Mouse (Mus musculus): ENCODE measurements around the gene Tlx2. TPM values are rescaled to one million over a fixed set of nuclear protein-coding genes. Genes with fewer than 3 reads are reported as not detected.

Gene Tlx2
- polyA plus RNA-seq, 1 experiment from 2014 or later: 3.4 TPM

DNA sequence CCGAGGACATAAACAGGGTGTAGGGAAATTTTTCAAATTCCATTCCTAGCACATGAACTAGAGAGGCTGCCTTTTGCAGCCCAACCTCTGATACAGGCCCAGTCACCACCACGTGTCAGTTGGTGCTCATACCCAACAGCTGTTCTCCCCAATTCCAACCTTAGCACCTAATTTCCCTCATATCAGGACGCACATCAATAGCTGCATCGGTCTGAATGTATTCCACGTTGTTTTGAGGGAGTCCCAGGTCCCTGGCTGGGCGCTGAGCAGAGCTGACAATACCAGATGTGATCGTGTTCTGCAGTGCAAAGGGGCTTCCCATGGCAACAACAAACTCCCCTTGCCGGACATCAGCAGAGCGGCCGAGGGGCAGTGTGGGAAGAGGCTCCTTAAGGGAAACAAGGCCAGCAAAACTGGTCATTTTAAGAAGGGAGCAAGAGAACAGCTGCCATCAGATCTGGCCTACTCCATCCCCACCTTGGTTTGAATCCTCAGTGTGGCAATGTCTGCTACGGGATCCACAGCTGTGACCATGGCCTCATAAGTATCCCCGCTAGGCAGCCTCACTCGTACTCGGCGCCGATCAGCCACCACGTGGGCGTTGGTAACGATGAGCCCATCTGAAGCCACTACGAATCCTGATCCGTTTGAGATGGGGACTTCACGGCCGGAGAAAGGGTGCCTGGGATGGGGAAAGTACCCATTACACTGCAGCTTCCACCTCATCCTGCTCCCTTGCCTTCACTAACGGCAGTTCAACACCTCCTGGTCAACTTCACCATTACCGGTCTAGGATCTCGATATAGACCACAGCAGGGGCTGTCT lies 16.7 kb downstream of the Tlx2 start:
- no peaks in the 10 kb centered on the region for H3K27me3 ChIP-seq (ENCODE audit: control insufficient read depth, insufficient read depth, low read length)
- peak overlapping the region; percentile 89 for H3K4me2 ChIP-seq (ENCODE audit: low read depth, low read length)
- no peaks in the 10 kb centered on the region for H3K36me3 ChIP-seq (ENCODE audit: control insufficient read depth, insufficient read depth, low read length)
- H3K27ac ChIP-seq (ENCODE audit: low read length): peak overlapping the region; percentile 30
- peak overlapping the region; percentile 93 for H3K9ac ChIP-seq (ENCODE audit: low read length)
- H3K4me1 ChIP-seq (ENCODE audit: control insufficient read depth, insufficient read depth, low read length): peaks cover 15% of the 10 kb centered on the region
- 1% methylated on average over 26 of the region's 26 CpGs for WGBS
- ATAC-seq (ENCODE audit: insufficient read depth, low FRiP score): no peak
- no peaks in the 10 kb centered on the region for H3K9me3 ChIP-seq (replicated peaks; ENCODE audit: control insufficient read depth, low read length)
- H3K4me3 ChIP-seq (replicated peaks; ENCODE audit: low read length): peak overlapping the region; percentile 92

DNA sequence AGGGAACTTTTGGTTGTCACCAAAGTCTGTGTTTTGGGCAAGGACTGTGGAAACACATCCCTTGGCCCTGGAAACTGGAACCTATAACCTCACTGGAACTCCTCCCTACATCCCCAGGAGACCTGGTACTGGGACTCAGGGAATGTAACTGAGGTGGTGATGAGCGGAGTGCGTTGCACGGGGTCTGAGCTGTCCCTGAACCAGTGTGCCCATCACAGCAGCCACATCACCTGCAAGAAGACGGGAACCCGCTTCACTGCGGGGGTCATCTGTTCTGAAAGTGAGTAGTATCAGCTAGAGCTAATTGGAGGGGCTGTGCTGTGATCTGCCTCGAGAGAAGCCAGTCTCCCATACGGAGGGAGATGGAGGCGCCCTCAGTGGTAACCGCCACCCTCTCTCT lies 20.7 kb downstream of the Tlx2 start:
- 72% methylated on average over 10 of the region's 10 CpGs for WGBS
- Histone ChIP-seq H3K36me3 (ENCODE audit: control insufficient read depth, insufficient read depth, low read length) (no peaks in the 10 kb centered on the region), H3K4me1 (ENCODE audit: control insufficient read depth, insufficient read depth, low read length) (0 out of 2 replicates have a peak, but pooled peaks cover 5% of the 10 kb centered on the region), H3K27me3 (ENCODE audit: control insufficient read depth, insufficient read depth, low read length) (no peaks in the 10 kb centered on the region), H3K27ac (ENCODE audit: low read length) (no peak overlapping the region), H3K4me3 (replicated peaks; ENCODE audit: low read length) (no peak overlapping the region), H3K9me3 (replicated peaks; ENCODE audit: control insufficient read depth, low read length) (no peaks in the 10 kb centered on the region), H3K4me2 (ENCODE audit: low read depth, low read length) (no peak overlapping the region), H3K9ac (ENCODE audit: low read length) (no peak overlapping the region)
- ATAC-seq (ENCODE audit: insufficient read depth, low FRiP score): no peak

DNA sequence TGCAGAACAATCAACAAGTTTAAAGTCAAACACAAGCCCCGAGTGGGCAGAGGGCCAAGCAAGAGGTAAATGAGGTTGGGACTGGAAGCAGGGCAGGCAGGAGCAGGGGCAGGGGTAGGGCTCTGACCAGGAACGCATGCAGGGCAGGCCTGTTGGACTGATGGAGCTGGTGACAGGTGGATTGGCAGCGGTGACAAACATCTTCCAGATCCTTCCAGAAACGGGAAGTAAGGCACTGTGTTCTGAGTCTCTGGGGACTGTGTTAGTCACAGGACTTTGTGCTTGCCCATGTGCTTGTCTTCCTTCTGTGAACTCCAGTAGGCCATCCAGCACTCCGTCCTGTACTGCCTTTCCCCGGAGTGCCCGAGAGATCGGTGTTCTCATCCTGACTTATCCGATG lies 25.4 kb downstream of the Tlx2 start:
- ATAC-seq (ENCODE audit: insufficient read depth, low FRiP score): no peak
- Histone ChIP-seq H3K4me3 (replicated peaks; ENCODE audit: low read length) (no peak overlapping the region), H3K36me3 (ENCODE audit: control insufficient read depth, insufficient read depth, low read length) (no peaks in the 10 kb centered on the region), H3K27ac (ENCODE audit: low read length) (no peak overlapping the region), H3K9me3 (replicated peaks; ENCODE audit: control insufficient read depth, low read length) (no peaks in the 10 kb centered on the region), H3K9ac (ENCODE audit: low read length) (no peak overlapping the region), H3K27me3 (ENCODE audit: control insufficient read depth, insufficient read depth, low read length) (no peaks in the 10 kb centered on the region), H3K4me1 (ENCODE audit: control insufficient read depth, insufficient read depth, low read length) (no peaks in the 10 kb centered on the region), H3K4me2 (ENCODE audit: low read depth, low read length) (no peak overlapping the region)
- WGBS: 68% methylated on average over 9 of the region's 9 CpGs

DNA sequence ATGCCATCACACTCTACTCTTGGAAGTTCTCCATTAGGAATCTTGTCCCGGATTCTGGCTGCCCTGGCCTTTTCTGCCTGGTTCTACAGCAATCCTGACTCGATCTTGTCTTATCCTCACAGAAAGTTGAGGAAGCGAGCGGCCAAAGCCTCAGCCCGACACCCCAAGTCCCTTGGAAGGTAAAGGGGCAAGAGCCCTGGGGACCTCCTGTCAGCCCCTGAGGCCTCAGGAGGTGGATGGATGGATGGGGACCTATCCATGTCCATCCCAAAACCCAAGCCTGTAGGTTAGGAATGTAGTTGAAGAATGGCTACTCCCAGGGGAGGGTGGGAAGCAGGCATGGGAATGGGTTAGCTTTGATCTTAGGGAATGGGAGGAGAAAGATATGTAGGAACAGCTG lies 26.1 kb downstream of the Tlx2 start:
- no peak for ATAC-seq (ENCODE audit: insufficient read depth, low FRiP score)
- H3K9me3 ChIP-seq (replicated peaks; ENCODE audit: control insufficient read depth, low read length): no peaks in the 10 kb centered on the region
- H3K9ac ChIP-seq (ENCODE audit: low read length): no peak overlapping the region
- H3K4me3 ChIP-seq (replicated peaks; ENCODE audit: low read length): no peak overlapping the region
- H3K4me2 ChIP-seq (ENCODE audit: low read depth, low read length): no peak overlapping the region
- WGBS: 94% methylated on average over 5 of the region's 5 CpGs
- no peaks in the 10 kb centered on the region for H3K4me1 ChIP-seq (ENCODE audit: control insufficient read depth, insufficient read depth, low read length)
- no peak overlapping the region for H3K27ac ChIP-seq (ENCODE audit: low read length)
- no peaks in the 10 kb centered on the region for H3K36me3 ChIP-seq (ENCODE audit: control insufficient read depth, insufficient read depth, low read length)
- no peaks in the 10 kb centered on the region for H3K27me3 ChIP-seq (ENCODE audit: control insufficient read depth, insufficient read depth, low read length)

DNA sequence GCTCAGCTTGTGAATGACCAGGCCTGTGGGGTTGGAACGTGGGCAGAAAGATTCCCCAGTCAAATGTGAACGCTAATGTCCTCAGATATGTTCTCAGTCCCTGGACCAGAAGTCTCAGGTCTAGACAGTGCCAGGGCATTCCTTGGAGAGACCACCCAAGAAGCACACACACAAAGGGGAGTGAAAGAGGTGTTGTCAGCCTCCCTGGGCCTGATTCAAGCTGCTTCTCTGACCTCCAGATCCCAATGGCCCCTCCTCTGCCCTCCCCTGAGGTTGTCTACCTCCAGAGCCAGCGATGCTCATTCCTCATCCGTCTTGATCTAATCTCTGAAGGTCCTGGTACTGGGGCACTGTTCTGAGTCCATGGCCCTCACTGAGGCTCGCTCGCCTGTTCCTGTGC lies 26.5 kb downstream of the Tlx2 start:
- Histone ChIP-seq H3K9ac (ENCODE audit: low read length) (no peak overlapping the region), H3K4me1 (ENCODE audit: control insufficient read depth, insufficient read depth, low read length) (0 out of 2 replicates have a peak, but pooled peaks cover 4% of the 10 kb centered on the region), H3K9me3 (replicated peaks; ENCODE audit: control insufficient read depth, low read length) (no peaks in the 10 kb centered on the region), H3K4me3 (replicated peaks; ENCODE audit: low read length) (no peak overlapping the region), H3K36me3 (ENCODE audit: control insufficient read depth, insufficient read depth, low read length) (no peaks in the 10 kb centered on the region), H3K27ac (ENCODE audit: low read length) (no peak overlapping the region), H3K4me2 (ENCODE audit: low read depth, low read length) (no peak overlapping the region), H3K27me3 (ENCODE audit: control insufficient read depth, insufficient read depth, low read length) (no peaks in the 10 kb centered on the region)
- ATAC-seq (ENCODE audit: insufficient read depth, low FRiP score): no peak
- 53% methylated on average over 6 of the region's 6 CpGs for WGBS

DNA sequence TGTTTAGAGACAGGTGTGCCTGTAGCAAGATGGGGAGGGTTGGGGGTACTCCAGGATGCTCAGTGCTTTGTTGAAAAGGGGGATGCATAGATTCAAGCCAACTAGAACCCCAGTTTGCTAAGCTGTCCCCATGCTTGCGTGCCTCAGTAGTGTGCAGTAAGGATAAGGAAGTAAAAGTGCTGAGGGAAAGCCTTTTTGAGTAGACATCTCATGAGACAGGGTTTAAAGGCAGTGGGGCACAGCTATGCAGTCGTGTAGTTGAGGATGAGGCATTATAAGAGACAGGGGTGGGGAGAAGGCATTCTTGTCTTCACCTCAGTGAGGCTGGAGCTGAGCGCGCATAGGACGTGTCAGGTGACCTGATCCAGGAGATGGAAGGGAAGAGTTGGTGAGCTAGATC lies 29.5 kb downstream of the Tlx2 start:
- no peak overlapping the region for H3K9ac ChIP-seq (ENCODE audit: low read length)
- no peaks in the 10 kb centered on the region for H3K9me3 ChIP-seq (replicated peaks; ENCODE audit: control insufficient read depth, low read length)
- no peaks in the 10 kb centered on the region for H3K36me3 ChIP-seq (ENCODE audit: control insufficient read depth, insufficient read depth, low read length)
- no peak overlapping the region for H3K4me3 ChIP-seq (replicated peaks; ENCODE audit: low read length)
- no peaks in the 10 kb centered on the region for H3K27me3 ChIP-seq (ENCODE audit: control insufficient read depth, insufficient read depth, low read length)
- no peak overlapping the region for H3K27ac ChIP-seq (ENCODE audit: low read length)
- H3K4me2 ChIP-seq (ENCODE audit: low read depth, low read length): no peak overlapping the region
- 71% methylated on average over 5 of the region's 5 CpGs for WGBS
- H3K4me1 ChIP-seq (ENCODE audit: control insufficient read depth, insufficient read depth, low read length): peaks cover 12% of the 10 kb centered on the region; the same call in 1 of the 2 replicates
- no peak for ATAC-seq (ENCODE audit: insufficient read depth, low FRiP score)

DNA sequence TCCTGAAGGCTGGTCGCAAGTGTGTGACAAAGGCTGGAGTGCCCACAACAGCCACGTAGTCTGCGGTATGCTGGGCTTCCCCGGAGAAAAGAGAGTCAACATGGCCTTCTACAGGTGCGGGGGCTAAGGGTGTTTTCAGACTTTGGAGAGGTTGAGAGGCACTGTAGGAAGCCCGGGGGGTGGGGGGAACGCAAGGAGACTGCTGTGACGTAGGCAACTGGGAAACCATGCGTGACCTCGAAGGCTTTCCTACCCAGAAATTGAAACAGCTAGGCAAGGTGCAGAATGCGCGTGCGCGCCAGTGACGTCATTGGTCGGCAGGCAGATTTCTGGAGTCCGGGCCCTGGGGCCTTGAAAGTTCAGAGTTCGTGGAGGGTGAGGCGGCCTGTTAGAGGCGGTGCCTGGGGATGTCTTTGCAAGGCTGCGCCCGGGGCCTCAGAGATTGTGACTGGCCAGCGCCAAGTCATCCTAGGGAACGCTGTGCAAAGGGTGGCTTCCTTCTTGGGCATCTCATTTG lies 31.5 kb downstream of the Tlx2 start:
- H3K4me1 ChIP-seq (ENCODE audit: control insufficient read depth, insufficient read depth, low read length): peaks cover 17% of the 10 kb centered on the region; the same call in 1 of the 2 replicates
- no peaks in the 10 kb centered on the region for H3K27me3 ChIP-seq (ENCODE audit: control insufficient read depth, insufficient read depth, low read length)
- H3K36me3 ChIP-seq (ENCODE audit: control insufficient read depth, insufficient read depth, low read length): no peaks in the 10 kb centered on the region
- no peaks in the 10 kb centered on the region for H3K9me3 ChIP-seq (replicated peaks; ENCODE audit: control insufficient read depth, low read length)
- peak; percentile 70 for ATAC-seq (ENCODE audit: insufficient read depth, low FRiP score)
- WGBS: 13% methylated on average over 24 of the region's 24 CpGs
- no peak overlapping the region for H3K27ac ChIP-seq (ENCODE audit: low read length)
- H3K4me3 ChIP-seq (replicated peaks; ENCODE audit: low read length): peak overlapping the region; percentile 29
- peak overlapping the region; percentile 57 for H3K4me2 ChIP-seq (ENCODE audit: low read depth, low read length)
- peak overlapping the region; percentile 44 for H3K9ac ChIP-seq (ENCODE audit: low read length)

DNA sequence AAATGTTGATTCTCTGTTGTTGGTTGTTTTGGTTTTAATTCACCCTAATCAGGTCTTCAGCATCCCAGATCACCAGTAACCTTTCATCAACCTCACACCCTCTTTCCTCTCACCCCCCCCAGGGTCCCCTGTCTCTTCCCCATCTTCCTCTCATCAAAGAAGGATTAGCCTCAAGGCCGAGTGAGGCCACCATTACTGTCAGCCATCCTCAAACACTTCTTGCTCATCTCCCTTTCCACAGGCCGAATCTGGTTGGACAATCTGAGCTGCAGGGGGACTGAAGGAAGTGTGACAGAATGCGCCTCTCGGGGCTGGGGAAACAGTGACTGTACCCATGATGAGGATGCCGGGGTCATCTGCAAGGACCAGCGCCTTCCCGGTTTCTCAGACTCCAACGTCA lies 32.9 kb downstream of the Tlx2 start:
- Histone ChIP-seq H3K9ac (ENCODE audit: low read length) (no peak overlapping the region), H3K36me3 (ENCODE audit: control insufficient read depth, insufficient read depth, low read length) (no peaks in the 10 kb centered on the region), H3K4me1 (ENCODE audit: control insufficient read depth, insufficient read depth, low read length) (peaks cover 19% of the 10 kb centered on the region), H3K9me3 (replicated peaks; ENCODE audit: control insufficient read depth, low read length) (no peaks in the 10 kb centered on the region), H3K27me3 (ENCODE audit: control insufficient read depth, insufficient read depth, low read length) (no peaks in the 10 kb centered on the region), H3K27ac (ENCODE audit: low read length) (no peak overlapping the region), H3K4me2 (ENCODE audit: low read depth, low read length) (no peak overlapping the region), H3K4me3 (replicated peaks; ENCODE audit: low read length) (no peak overlapping the region)
- ATAC-seq (ENCODE audit: insufficient read depth, low FRiP score): no peak
- 70% methylated on average over 8 of the region's 8 CpGs for WGBS

DNA sequence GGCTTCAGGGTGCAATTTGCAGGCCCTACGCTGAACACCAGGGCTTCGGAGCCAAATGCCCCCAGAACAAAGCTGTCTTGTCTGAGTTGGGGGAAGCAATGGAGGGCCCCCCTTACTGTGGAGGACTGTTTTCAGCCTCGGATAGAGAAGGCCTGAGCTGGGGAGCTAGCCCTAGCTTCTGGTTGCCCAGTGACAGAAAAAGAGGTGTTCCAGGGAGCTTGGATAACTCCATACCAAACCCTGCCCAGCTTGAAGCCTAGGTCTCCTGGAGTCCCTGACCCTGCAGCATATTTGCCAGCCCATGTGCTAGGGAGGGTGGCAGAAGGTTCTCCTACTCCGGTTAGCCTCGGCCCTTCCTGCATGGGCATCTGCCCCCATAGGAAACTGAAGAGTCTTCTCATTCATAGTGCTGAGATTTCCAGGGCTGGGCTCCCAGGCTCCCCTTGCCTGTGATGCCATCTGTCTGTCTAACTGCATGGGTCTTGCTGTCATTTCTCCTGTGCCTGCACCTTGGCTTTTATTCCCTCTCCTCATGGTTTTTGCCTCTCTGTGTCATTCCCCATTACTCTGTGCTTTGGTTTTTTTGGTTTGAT lies 35.5 kb downstream of the Tlx2 start:
- Histone ChIP-seq H3K27me3 (ENCODE audit: control insufficient read depth, insufficient read depth, low read length) (peaks cover 7% of the 10 kb centered on the region; the same call in 1 of the 2 replicates), H3K9me3 (replicated peaks; ENCODE audit: control insufficient read depth, low read length) (no peaks in the 10 kb centered on the region), H3K36me3 (ENCODE audit: control insufficient read depth, insufficient read depth, low read length) (no peaks in the 10 kb centered on the region), H3K4me2 (ENCODE audit: low read depth, low read length) (peak overlapping the region; percentile 92), H3K27ac (ENCODE audit: low read length) (peak overlapping the region; percentile 91), H3K4me1 (ENCODE audit: control insufficient read depth, insufficient read depth, low read length) (peaks cover 22% of the 10 kb centered on the region), H3K4me3 (replicated peaks; ENCODE audit: low read length) (peak overlapping the region; percentile 59), H3K9ac (ENCODE audit: low read length) (peak overlapping the region; percentile 83)
- 25% methylated on average over 5 of the region's 5 CpGs for WGBS
- ATAC-seq (ENCODE audit: insufficient read depth, low FRiP score): no peak

Data from stomach, embryonic 16.5 days (tissue).